Mouse (Mus musculus) stomach, embryonic 16.5 days (tissue): ENCODE measurements at regions not wholly inside any gene's neighbourhood (a gene's known extent, or its start where the extent isn't known, plus 50 kb on each side); places are given as distances from the start of the nearest gene placed in this dataset.

Experiments used
- ATAC-seq: fragments of 200-750 bp; cut with Nextera tagmentation; 2 replicates; pipeline ENCODE4 v1.8.0; 2017; ENCODE audit warnings: moderate number of reproducible peaks, moderate TSS enrichment; ENCODE audit not compliant: insufficient read depth, low FRiP score
- H3K27ac ChIP-seq: fragments of 300-500 bp; sonication (generic); 2 replicates; pipeline ENCODE4 v1.5.1; 2014; ENCODE audit warnings: low read length
- H3K27me3 ChIP-seq: fragments of 300-500 bp; sonication (generic); 2 replicates; pipeline ENCODE4 v1.6.1; 2014; ENCODE audit warnings: low read length, control low read depth, mixed read lengths; ENCODE audit not compliant: control insufficient read depth, insufficient read depth
- H3K36me3 ChIP-seq: fragments of 300-500 bp; sonication (generic); 2 replicates; pipeline ENCODE4 v1.6.1; 2014; ENCODE audit warnings: low read length; ENCODE audit not compliant: control insufficient read depth, insufficient read depth
- H3K4me1 ChIP-seq: fragments of 300-500 bp; sonication (generic); 2 replicates; pipeline ENCODE4 v1.6.1; 2014; ENCODE audit warnings: low read length, control low read depth, mixed read lengths; ENCODE audit not compliant: control insufficient read depth, insufficient read depth
- H3K4me2 ChIP-seq: fragments of 300-500 bp; sonication (generic); 2 replicates; pipeline ENCODE4 v1.6.1; 2014; ENCODE audit warnings: low read depth, low read length, mixed read lengths
- H3K4me3 ChIP-seq: fragments of 300-500 bp; sonication (generic); replicated peaks from 2 replicates; pipeline ENCODE4 v1.5.1; 2014; ENCODE audit warnings: mild to moderate bottlenecking, low read length
- H3K9ac ChIP-seq: fragments of 300-500 bp; sonication (generic); 2 replicates; pipeline ENCODE4 v1.6.1; 2014; ENCODE audit warnings: low read length
- H3K9me3 ChIP-seq: fragments of 300-500 bp; sonication (generic); replicated peaks from 2 replicates; pipeline ENCODE4 v1.6.1; 2016; ENCODE audit warnings: low read length, control low read depth; ENCODE audit not compliant: control insufficient read depth
- WGBS: fragments of 180-500 bp; shearing (Covaris S2); extraction: QIAGEN DNeasy Blood & Tissue Kit; methylation state at CpG from one replicate; pipeline ENCODE4 v1.1.7; 2014; 5-methylcytosine and 5-hydroxymethylcytosine counted together

- ATAC-seq: peak; percentile 62; the same call in 1 of the 2 replicates
- 0 out of 2 replicates have a peak overlapping the region, but pooled peaks have one; percentile 9 for H3K9ac ChIP-seq
- no peak overlapping the region for H3K27ac ChIP-seq
- no peaks in the 10 kb centered on the region for H3K27me3 ChIP-seq
- 45% methylated on average over 11 of the region's 11 CpGs for WGBS
- no peaks in the 10 kb centered on the region for H3K9me3 ChIP-seq
- H3K4me3 ChIP-seq: no peak overlapping the region
- no peak overlapping the region for H3K4me2 ChIP-seq
- no peaks in the 10 kb centered on the region for H3K36me3 ChIP-seq
- 0 out of 2 replicates have a peak, but pooled peaks cover 5% of the 10 kb centered on the region for H3K4me1 ChIP-seq
Measured at GRCm38 (mm10) chr8:10865941-10866513, 142.2 kb downstream of the Irs2 start.

GRCm38 (mm10) chr8:10865415-10865821, 142.8 kb downstream of the Irs2 start:
- Histone ChIP-seq H3K36me3 (no peaks in the 10 kb centered on the region), H3K4me2 (no peak overlapping the region), H3K27ac (peak overlapping the region; percentile 15; the same call in 1 of the 2 replicates), H3K9ac (peak overlapping the region; percentile 9; the same call in 1 of the 2 replicates), H3K27me3 (no peaks in the 10 kb centered on the region), H3K9me3 (no peaks in the 10 kb centered on the region), H3K4me1 (0 out of 2 replicates have a peak, but pooled peaks cover 5% of the 10 kb centered on the region), H3K4me3 (no peak overlapping the region)
- no peak for ATAC-seq
- WGBS: 26% methylated on average over 8 of the region's 8 CpGs

GRCm38 (mm10) chr8:10862442-10862841, 145.8 kb downstream of the Irs2 start:
- Histone ChIP-seq H3K27ac (no peak overlapping the region), H3K4me3 (no peak overlapping the region), H3K9ac (no peak overlapping the region), H3K27me3 (no peaks in the 10 kb centered on the region), H3K4me2 (no peak overlapping the region), H3K4me1 (0 out of 2 replicates have a peak, but pooled peaks cover 5% of the 10 kb centered on the region), H3K9me3 (no peaks in the 10 kb centered on the region), H3K36me3 (no peaks in the 10 kb centered on the region)
- WGBS: 69% methylated on average over 13 of the region's 13 CpGs
- no peak for ATAC-seq

- Histone ChIP-seq H3K27me3 (no peaks in the 10 kb centered on the region), H3K4me1 (no peaks in the 10 kb centered on the region), H3K9ac (no peak overlapping the region), H3K4me2 (no peak overlapping the region), H3K9me3 (no peaks in the 10 kb centered on the region), H3K27ac (no peak overlapping the region), H3K36me3 (no peaks in the 10 kb centered on the region), H3K4me3 (no peak overlapping the region)
- 60% methylated on average over 4 of the region's 4 CpGs for WGBS
- no peak for ATAC-seq
Measured at GRCm38 (mm10) chr8:10860810-10861209, 147.4 kb downstream of the Irs2 start.

- no peak for ATAC-seq
- H3K27me3 ChIP-seq: no peaks in the 10 kb centered on the region
- no peaks in the 10 kb centered on the region for H3K4me1 ChIP-seq
- H3K4me2 ChIP-seq: no peak overlapping the region
- H3K9ac ChIP-seq: no peak overlapping the region
- H3K9me3 ChIP-seq: no peaks in the 10 kb centered on the region
- WGBS: 88% methylated on average over 3 of the region's 3 CpGs
- no peak overlapping the region for H3K4me3 ChIP-seq
- H3K36me3 ChIP-seq: no peaks in the 10 kb centered on the region
- H3K27ac ChIP-seq: no peak overlapping the region
Measured at GRCm38 (mm10) chr8:10857874-10858273, 150.4 kb downstream of the Irs2 start.

GRCm38 (mm10) chr8:10856996-10857720, 151.1 kb downstream of the Irs2 start:
- H3K27me3 ChIP-seq: no peaks in the 10 kb centered on the region
- H3K4me1 ChIP-seq: no peaks in the 10 kb centered on the region
- no peaks in the 10 kb centered on the region for H3K9me3 ChIP-seq
- H3K36me3 ChIP-seq: no peaks in the 10 kb centered on the region
- H3K9ac ChIP-seq: no peak overlapping the region
- peak; percentile 39 for ATAC-seq
- H3K4me2 ChIP-seq: no peak overlapping the region
- 50% methylated on average over 15 of the region's 15 CpGs for WGBS
- H3K27ac ChIP-seq: no peak overlapping the region
- H3K4me3 ChIP-seq: no peak overlapping the region

- Histone ChIP-seq H3K9me3 (no peaks in the 10 kb centered on the region), H3K4me1 (no peaks in the 10 kb centered on the region), H3K27me3 (no peaks in the 10 kb centered on the region), H3K9ac (no peak overlapping the region), H3K27ac (no peak overlapping the region), H3K36me3 (no peaks in the 10 kb centered on the region), H3K4me3 (no peak overlapping the region), H3K4me2 (no peak overlapping the region)
- no peak for ATAC-seq
- 76% methylated on average over 3 of the region's 3 CpGs for whole genome bisulfite sequencing
Measured at GRCm38 (mm10) chr8:10855696-10856095, 152.6 kb downstream of the Irs2 start.

- H3K36me3 ChIP-seq: no peaks in the 10 kb centered on the region
- no peak overlapping the region for H3K4me3 ChIP-seq
- no peaks in the 10 kb centered on the region for H3K27me3 ChIP-seq
- no peaks in the 10 kb centered on the region for H3K4me1 ChIP-seq
- H3K27ac ChIP-seq: no peak overlapping the region
- WGBS: 88% methylated on average over 4 of the region's 4 CpGs
- ATAC-seq: no peak
- H3K4me2 ChIP-seq: no peak overlapping the region
- H3K9ac ChIP-seq: no peak overlapping the region
- H3K9me3 ChIP-seq: no peaks in the 10 kb centered on the region
Measured at GRCm38 (mm10) chr8:10855131-10855530, 153.1 kb downstream of the Irs2 start.

GRCm38 (mm10) chr8:10854600-10854999, 153.7 kb downstream of the Irs2 start:
- 49% methylated on average over 6 of the region's 6 CpGs for WGBS

More at GRCm38 (mm10) chr8:10854600-10854999, 153.7 kb downstream of the Irs2 start:
- no peaks in the 10 kb centered on the region for H3K4me1 ChIP-seq
- no peaks in the 10 kb centered on the region for H3K27me3 ChIP-seq
- H3K36me3 ChIP-seq: no peaks in the 10 kb centered on the region
- ATAC-seq: peak; percentile 59; the same call in 1 of the 2 replicates
- no peaks in the 10 kb centered on the region for H3K9me3 ChIP-seq
- no peak overlapping the region for H3K27ac ChIP-seq
- H3K4me3 ChIP-seq: no peak overlapping the region
- no peak overlapping the region for H3K9ac ChIP-seq
- no peak overlapping the region for H3K4me2 ChIP-seq
